Mouse (Mus musculus): ENCODE results near the gene Peak1. TPM values are rescaled to one million over a fixed set of nuclear protein-coding genes. Genes with fewer than 3 reads are reported as not detected.

The Peak1 gene
- polyA plus RNA-seq, 1 experiment from 2014 or later, result 10.7 TPM

- no peak for ATAC-seq (ENCODE audit: extremely low read depth, insufficient number of reproducible peaks, low FRiP score, low TSS enrichment)
- Histone ChIP-seq H3K4me1 (peaks cover 11% of the 10 kb centered on the region; the same call in 1 of the 2 replicates), H3K4me3 (no peak overlapping the region), H3K4me2 (no peak overlapping the region), H3K36me3 (no peaks in the 10 kb centered on the region), H3K27me3 (replicated peaks) (peaks cover 11% of the 10 kb centered on the region), H3K9me3 (no peaks in the 10 kb centered on the region), H3K9ac (no peak overlapping the region), H3K27ac (replicated peaks) (no peak overlapping the region)
- WGBS, result 62% methylated on average over 11 of the region's 11 CpGs
Observed at GRCm38 (mm10) chr9:56191498-56192455, 226.1 kb downstream of the Peak1 start.

GRCm38 (mm10) chr9:56180118-56180781 lies 237.6 kb downstream of the Peak1 start:
- ATAC-seq (ENCODE audit: extremely low read depth, insufficient number of reproducible peaks, low FRiP score, low TSS enrichment), result no peak
- H3K4me1 ChIP-seq, result peaks cover 15% of the 10 kb centered on the region
- H3K27ac ChIP-seq (replicated peaks), result 0 out of 2 replicates have a peak overlapping the region, but pooled peaks have one; percentile 1
- H3K4me2 ChIP-seq, result peak overlapping the region; percentile 46
- H3K9me3 ChIP-seq, result no peaks in the 10 kb centered on the region
- WGBS, result 17% methylated on average over 8 of the region's 8 CpGs
- no peak overlapping the region for H3K4me3 ChIP-seq
- no peak overlapping the region for H3K9ac ChIP-seq
- H3K36me3 ChIP-seq, result no peaks in the 10 kb centered on the region
- no peaks in the 10 kb centered on the region for H3K27me3 ChIP-seq (replicated peaks)

GRCm38 (mm10) chr9:56179416-56180117 lies 238.3 kb downstream of the Peak1 start:
- no peaks in the 10 kb centered on the region for H3K27me3 ChIP-seq (replicated peaks)
- peaks cover 15% of the 10 kb centered on the region for H3K4me1 ChIP-seq
- no peak for ATAC-seq (ENCODE audit: extremely low read depth, insufficient number of reproducible peaks, low FRiP score, low TSS enrichment)
- H3K36me3 ChIP-seq, result no peaks in the 10 kb centered on the region
- WGBS, result 74% methylated on average over 6 of the region's 6 CpGs
- no peak overlapping the region for H3K4me3 ChIP-seq
- no peak overlapping the region; the same call in 1 of the 2 replicates for H3K4me2 ChIP-seq
- no peak overlapping the region for H3K27ac ChIP-seq (replicated peaks)
- H3K9me3 ChIP-seq, result no peaks in the 10 kb centered on the region
- H3K9ac ChIP-seq, result no peak overlapping the region

- no peaks in the 10 kb centered on the region for H3K36me3 ChIP-seq
- no peak overlapping the region for H3K27ac ChIP-seq (replicated peaks)
- peaks cover 13% of the 10 kb centered on the region for H3K4me1 ChIP-seq
- ATAC-seq (ENCODE audit: extremely low read depth, insufficient number of reproducible peaks, low FRiP score, low TSS enrichment), result no peak
- no peaks in the 10 kb centered on the region for H3K9me3 ChIP-seq
- H3K9ac ChIP-seq, result no peak overlapping the region
- H3K4me3 ChIP-seq, result no peak overlapping the region
- WGBS, result 70% methylated on average over 4 of the region's 4 CpGs
- H3K4me2 ChIP-seq, result no peak overlapping the region
- no peaks in the 10 kb centered on the region for H3K27me3 ChIP-seq (replicated peaks)
Observed at GRCm38 (mm10) chr9:56177354-56177753, 240.5 kb downstream of the Peak1 start.

DNA sequence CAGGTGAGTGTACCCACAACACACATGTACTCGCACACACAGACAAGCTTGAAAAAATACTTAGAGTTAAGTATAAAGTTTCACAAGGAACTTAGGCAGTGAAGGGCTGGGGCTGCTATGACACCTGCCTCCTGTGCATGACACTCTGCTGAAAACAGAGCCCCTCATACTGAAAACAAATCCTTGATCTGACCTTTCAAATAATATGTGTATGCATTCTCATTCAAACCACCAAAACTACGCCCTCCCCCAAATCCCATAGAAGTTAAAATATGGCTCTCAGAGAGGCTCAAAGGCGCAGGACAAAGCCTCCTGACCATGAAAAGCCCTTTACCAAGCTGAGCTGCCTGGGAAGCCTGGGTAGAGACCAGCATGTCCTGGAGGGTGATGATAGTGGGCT lies 242.6 kb downstream of the Peak1 start:
- no peak overlapping the region for H3K9ac ChIP-seq
- H3K9me3 ChIP-seq, result no peaks in the 10 kb centered on the region
- no peaks in the 10 kb centered on the region for H3K27me3 ChIP-seq (replicated peaks)
- 78% methylated on average over 3 of the region's 3 CpGs for WGBS
- no peaks in the 10 kb centered on the region for H3K36me3 ChIP-seq
- H3K4me1 ChIP-seq, result peaks cover 6% of the 10 kb centered on the region
- no peak for ATAC-seq (ENCODE audit: extremely low read depth, insufficient number of reproducible peaks, low FRiP score, low TSS enrichment)
- no peak overlapping the region for H3K27ac ChIP-seq (replicated peaks)
- H3K4me3 ChIP-seq, result no peak overlapping the region
- no peak overlapping the region for H3K4me2 ChIP-seq

GRCm38 (mm10) chr9:56167690-56168089 lies 250.2 kb downstream of the Peak1 start:
- WGBS, result 72% methylated on average over 6 of the region's 6 CpGs
- no peaks in the 10 kb centered on the region for H3K36me3 ChIP-seq

DNA sequence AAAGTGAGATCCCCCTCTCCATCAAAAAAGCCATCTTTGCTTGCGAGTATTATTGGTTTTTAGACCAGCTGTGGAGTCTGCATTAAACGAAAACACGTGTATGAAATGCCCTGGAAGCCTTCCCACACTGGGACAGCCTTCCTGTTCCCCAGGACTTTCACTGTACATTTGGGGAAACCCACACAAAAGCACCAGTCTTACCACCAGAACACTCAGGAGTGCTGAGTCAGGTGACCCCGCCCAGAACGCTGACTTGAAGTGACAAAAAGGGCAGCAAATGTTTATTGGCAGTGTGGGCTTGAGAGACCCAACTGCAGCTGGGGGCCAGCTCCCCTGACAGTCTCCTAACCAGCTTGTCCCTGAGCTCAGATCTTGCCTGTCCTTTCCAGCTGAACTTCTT lies 251.7 kb downstream of the Peak1 start:
- Histone ChIP-seq H3K4me1 (peaks cover 13% of the 10 kb centered on the region), H3K27ac (replicated peaks) (no peak overlapping the region), H3K9ac (no peak overlapping the region), H3K27me3 (replicated peaks) (no peaks in the 10 kb centered on the region), H3K4me3 (no peak overlapping the region), H3K36me3 (no peaks in the 10 kb centered on the region), H3K4me2 (no peak overlapping the region), H3K9me3 (no peaks in the 10 kb centered on the region)
- no peak for ATAC-seq (ENCODE audit: extremely low read depth, insufficient number of reproducible peaks, low FRiP score, low TSS enrichment)
- 48% methylated on average over 5 of the region's 5 CpGs for WGBS

More at GRCm38 (mm10) chr9:56167690-56168089, 250.2 kb downstream of the Peak1 start:
- no peak overlapping the region for H3K9ac ChIP-seq
- no peaks in the 10 kb centered on the region for H3K9me3 ChIP-seq
- no peak overlapping the region for H3K4me2 ChIP-seq
- no peaks in the 10 kb centered on the region for H3K27me3 ChIP-seq (replicated peaks)
- H3K4me3 ChIP-seq, result no peak overlapping the region
- no peak overlapping the region for H3K27ac ChIP-seq (replicated peaks)
- no peak for ATAC-seq (ENCODE audit: extremely low read depth, insufficient number of reproducible peaks, low FRiP score, low TSS enrichment)
- H3K4me1 ChIP-seq, result peaks cover 3% of the 10 kb centered on the region; the same call in 1 of the 2 replicates

DNA sequence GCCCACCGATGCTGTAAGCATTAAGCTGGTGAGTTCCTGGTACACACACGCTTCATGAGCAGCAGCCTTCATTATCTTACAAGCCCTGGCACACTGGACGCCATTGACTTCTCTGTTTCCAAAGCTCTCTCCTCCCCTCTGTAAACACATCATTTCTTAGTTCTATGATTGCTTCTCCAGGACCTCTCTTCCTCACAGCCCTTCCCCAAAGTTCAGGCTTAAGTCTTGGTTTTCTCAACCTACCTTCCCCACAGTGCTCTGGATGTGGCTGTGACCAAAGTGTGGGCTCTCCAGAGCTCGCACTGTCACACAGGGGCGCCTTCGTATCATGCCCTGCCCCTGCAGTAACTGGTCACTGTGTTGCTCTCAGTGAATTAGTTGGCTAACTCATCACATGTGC lies 252.5 kb downstream of the Peak1 start, which contains the start of gene Tspan3:
Gene Tspan3 (minus strand): TSS at position 101 of the 400 bp plus-strand sequence.
- Histone ChIP-seq H3K36me3 (no peaks in the 10 kb centered on the region), H3K4me1 (peaks cover 15% of the 10 kb centered on the region), H3K27ac (replicated peaks) (no peak within 1 kb of the TSS), H3K9ac (no peak within 1 kb of the TSS), H3K4me3 (no peak within 1 kb of the TSS), H3K4me2 (no peak within 1 kb of the TSS), H3K9me3 (no peaks in the 10 kb centered on the region), H3K27me3 (replicated peaks) (no peaks in the 10 kb centered on the region)
- ATAC-seq (ENCODE audit: extremely low read depth, insufficient number of reproducible peaks, low FRiP score, low TSS enrichment), result no peak
- WGBS, result 82% methylated on average over 6 of the region's 6 CpGs

GRCm38 (mm10) chr9:56160341-56161141 lies 257.3 kb downstream of the Peak1 start:
- no peaks in the 10 kb centered on the region for H3K36me3 ChIP-seq
- peak overlapping the region; percentile 86 for H3K4me2 ChIP-seq
- H3K9ac ChIP-seq, result peak overlapping the region; percentile 95
- no peaks in the 10 kb centered on the region for H3K27me3 ChIP-seq (replicated peaks)
- peak; percentile 89 for ATAC-seq (ENCODE audit: extremely low read depth, insufficient number of reproducible peaks, low FRiP score, low TSS enrichment)
- peak overlapping the region; percentile 99 for H3K4me3 ChIP-seq
- peaks cover 48% of the 10 kb centered on the region for H3K4me1 ChIP-seq
- H3K9me3 ChIP-seq, result no peaks in the 10 kb centered on the region
- peak overlapping the region; percentile 96 for H3K27ac ChIP-seq (replicated peaks)
- under 1% methylated on average over 82 of the region's 82 CpGs for WGBS

GRCm38 (mm10) chr9:56159456-56159855 lies 258.4 kb downstream of the Peak1 start:
- 7% methylated on average over 2 of the region's 2 CpGs for WGBS
- Histone ChIP-seq H3K36me3 (no peaks in the 10 kb centered on the region), H3K4me2 (peak overlapping the region; percentile 86), H3K9me3 (no peaks in the 10 kb centered on the region), H3K27ac (replicated peaks) (no peak overlapping the region; the same call in none of the 2 replicates), H3K9ac (peak overlapping the region; percentile 95), H3K27me3 (replicated peaks) (no peaks in the 10 kb centered on the region), H3K4me1 (peaks cover 58% of the 10 kb centered on the region), H3K4me3 (peak overlapping the region; percentile 99)
- ATAC-seq (ENCODE audit: extremely low read depth, insufficient number of reproducible peaks, low FRiP score, low TSS enrichment), result no peak

Data from heart, embryonic 13.5 days (tissue).